ENCODE assay signal across 8 mouse cellular contexts in genomic region chr5:23890734-23891133, GRCm38 (mm10). TPM values are rescaled to one million over a fixed set of nuclear protein-coding genes. Genes with fewer than 3 reads are reported as not detected.
DNase-seq lines count a peak whose midpoint lies in the region; ATAC-seq and TF ChIP-seq lines count a peak whose summit lies in the region.
"Had no signal": no experiment of that assay in that cellular context is flagged by ENCODE, and none has a peak within 500 bp of the region (broad histone marks: within the 10 kb centered on the region; RNA-seq: fewer than 3 reads in every experiment).

No protein-coding gene starts in this region.

- in situ Hi-C loops in ES-E14 (cut with MboI; ENCODE audit: low sequenced_read_pairs in 2 of 2, unreplicated experiment in 2 of 2), result no loop called here

- peak; percentile 51 for DNase-seq in ES-E14 (ENCODE audit: low read depth, low spot score)
- peak; percentile 77 to 80 for DNase-seq in adrenal gland, adult 18-20 months (ENCODE audit: low spot score in 2 of 2)
- peak; percentile 56 for DNase-seq in embryo, embryonic 10 days (ENCODE audit: low spot score)
- peak; percentile 75 to 88 for DNase-seq in heart, adult 18-20 months
- DNase-seq in layer of hippocampus, adult 9-10 months (ENCODE audit: low spot score), result peak; percentile 33
- peak; percentile 88 for DNase-seq in lung, postnatal 0 days (ENCODE audit: low spot score)

- no peaks in the 10 kb centered on the region for H3K4me1 ChIP-seq in ES-E14 (ENCODE audit: control insufficient read depth in 2 of 2, insufficient read depth in 2 of 2, low read length in 2 of 2, poor library complexity in 1 of 2)
- H3K4me1 ChIP-seq in lung, postnatal 0 days (ENCODE audit: insufficient read depth, low read depth, low read length), result no peaks in the 10 kb centered on the region
- H3K4me1 ChIP-seq in small intestine, adult 2 months (ENCODE audit: control insufficient read depth, insufficient read depth, insufficient read length, low read length), result no peaks in the 10 kb centered on the region; the same call in 1 of the 2 replicates
- H3K4me1 ChIP-seq: hindbrain, embryonic 15.5 days had no signal

- TF ChIP-seq CTCF in lung, postnatal 0 days (IDR thresholded peaks at IDR 0.05), result peak; percentile 74
- TF ChIP-seq CTCF in small intestine, adult 2 months (IDR thresholded peaks at IDR 0.05; ENCODE audit: extremely low read depth, insufficient read length, insufficient replicate concordance, low read depth, low read length), result peak; percentile 36; the same call in 1 of the 2 replicates

- H3K4me2 ChIP-seq in lung, postnatal 0 days (replicated peaks; ENCODE audit: low read depth, low read length), result no peak overlapping the region
- H3K4me2 ChIP-seq: hindbrain, embryonic 15.5 days had no signal

- no peaks in the 10 kb centered on the region for H3K9me3 ChIP-seq in ES-E14 (ENCODE audit: control insufficient read depth, insufficient read depth, low read depth, low read length)
- no peaks in the 10 kb centered on the region for H3K9me3 ChIP-seq in lung, postnatal 0 days (ENCODE audit: low read length)
- H3K9me3 ChIP-seq: hindbrain, embryonic 15.5 days had no signal

- H3K27ac ChIP-seq in ES-E14 (ENCODE audit: insufficient read depth, low read depth, low read length, poor library complexity, severe bottlenecking), result no peak overlapping the region
- H3K27ac ChIP-seq in lung, postnatal 0 days (ENCODE audit: low read length), result no peak overlapping the region
- no peak overlapping the region for H3K27ac ChIP-seq in small intestine, adult 2 months (ENCODE audit: insufficient read depth, low read depth, low read length)
- H3K27ac ChIP-seq: hindbrain, embryonic 15.5 days had no signal

- no peaks in the 10 kb centered on the region for H3K27me3 ChIP-seq in lung, postnatal 0 days (replicated peaks; ENCODE audit: insufficient read depth, low read length)
- no peaks in the 10 kb centered on the region for H3K27me3 ChIP-seq in small intestine, adult 2 months (ENCODE audit: control insufficient read depth, insufficient read depth, low read length)
- H3K27me3 ChIP-seq: hindbrain, embryonic 15.5 days had no signal

- no peak for TF ChIP-seq EP300 in lung, postnatal 0 days (IDR thresholded peaks at IDR 0.05)

- no peak for TF ChIP-seq POLR2A in small intestine, adult 2 months (IDR thresholded peaks at IDR 0.05; ENCODE audit: low read depth, low read length)

- ATAC-seq in lung, postnatal 0 days, result peak; percentile 48

- WGBS in lung, postnatal 0 days, result 36% methylated on average over 10 of the region's 10 CpGs
- 34% methylated on average over 10 of the region's 10 CpGs for WGBS in small intestine, adult 2 months

- no peaks in the 10 kb centered on the region for H3K36me3 ChIP-seq in ES-E14 (ENCODE audit: control insufficient read depth, insufficient read depth, low read length, poor library complexity, severe bottlenecking)
- no peaks in the 10 kb centered on the region for H3K36me3 ChIP-seq in lung, postnatal 0 days (ENCODE audit: insufficient read depth, low read length)
- H3K36me3 ChIP-seq in small intestine, adult 2 months (ENCODE audit: control insufficient read depth, insufficient read depth, low read length), result no peaks in the 10 kb centered on the region
- H3K36me3 ChIP-seq: hindbrain, embryonic 15.5 days had no signal

- no peak overlapping the region for H3K4me3 ChIP-seq in ES-E14 (ENCODE audit: insufficient read depth in 1 of 2, low read depth in 1 of 2, low read length in 2 of 2, poor library complexity in 1 of 2, severe bottlenecking in 1 of 2)
- H3K4me3 ChIP-seq in lung, postnatal 0 days (ENCODE audit: low read depth, low read length), result no peak overlapping the region
- no peak overlapping the region for H3K4me3 ChIP-seq in small intestine, adult 2 months (ENCODE audit: low read depth, low read length)
- H3K4me3 ChIP-seq: hindbrain, embryonic 15.5 days had no signal

- no peak overlapping the region for H3K9ac ChIP-seq in ES-E14 (ENCODE audit: insufficient read depth, low read depth, low read length, poor library complexity, severe bottlenecking)
- H3K9ac ChIP-seq in lung, postnatal 0 days (replicated peaks; ENCODE audit: low read depth), result no peak overlapping the region
- H3K9ac ChIP-seq: hindbrain, embryonic 15.5 days had no signal

TF ChIP-seq in ES-E14, 5 proteins besides CTCF, POLR2A, EP300 and RAD21:
- no peak for TF ChIP-seq CHD2 (IDR thresholded peaks at IDR 0.05; ENCODE audit: low read depth, low read length)
- TF ChIP-seq ZC3H11A (IDR thresholded peaks at IDR 0.05; ENCODE audit: borderline replicate concordance, low read depth, low read length), result peak; percentile 50; the same call in 1 of the 2 replicates

RNA-seq across cellular contexts. Expression of gene Tomm7, which starts 46.8 kb away (rescaled TPM):
- 230 and 247 TPM in 2 replicates for total RNA-seq in ES-E14 (2012; rRNA removed)
- total RNA-seq in adrenal gland, adult 18-20 months (2021), result 100 to 1,000 TPM; 119 to 133 TPM
- total RNA-seq in heart, adult 18-20 months (2021), result 100 to 1,000 TPM; 110 to 111 TPM
- 96.7 and 102 TPM in 2 replicates for polyA plus RNA-seq in lung, postnatal 0 days (2015; fragmentation: Nextera tagmentation; extraction: Ambion mirVana)
- polyA plus RNA-seq in small intestine, adult 2 months (2012; rRNA removed), result 4.0 and 10.7 TPM in 2 replicates

Comparison
In these comparisons a context has a peak if more than half of its experiments do, and no peak if none do; other contexts are left out.
1. DNase-seq: peak in every context shown above with its lines; median percentile 88 in lung, postnatal 0 days; 82 in heart, adult 18-20 months; 78 in adrenal gland, adult 18-20 months; 56 in embryo, embryonic 10 days; 51 in ES-E14; 33 in layer of hippocampus, adult 9-10 months.